10 mouse cellular contexts compared by ENCODE assay signal in the genomic region with DNA sequence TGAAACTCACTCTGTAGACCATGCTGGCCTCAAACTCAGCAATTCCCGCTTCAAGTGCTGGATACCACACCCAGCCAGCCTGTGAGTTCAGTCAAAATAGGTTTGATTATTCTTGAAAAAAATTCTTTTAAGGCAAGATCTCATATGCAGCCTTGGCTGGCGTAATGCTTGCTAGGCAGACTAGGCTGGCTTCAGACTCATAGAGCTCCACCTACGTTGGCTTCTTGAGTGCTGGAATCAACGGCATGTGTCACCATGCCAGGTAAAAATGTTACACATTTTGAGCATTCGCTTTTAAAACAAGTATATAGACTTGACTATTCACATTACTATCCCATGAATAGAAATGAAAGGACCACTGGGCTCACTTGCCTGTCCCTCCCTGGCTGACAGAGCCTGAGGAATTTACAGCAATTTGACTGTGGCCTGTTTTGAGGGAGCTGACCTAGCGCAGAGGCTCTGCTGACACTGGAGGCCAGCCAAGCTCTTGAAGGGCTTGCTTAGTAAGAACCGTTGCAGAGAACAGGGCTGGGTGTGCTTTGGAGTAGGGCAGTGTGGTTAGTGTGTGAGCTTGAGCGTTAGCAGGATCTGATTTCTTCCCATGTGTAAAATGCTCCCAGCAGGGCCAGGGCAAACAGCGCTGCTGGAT. TPM values are rescaled to one million over a fixed set of nuclear protein-coding genes. Genes with fewer than 3 reads are reported as not detected.
DNase-seq lines count a peak whose midpoint lies in the region; ATAC-seq and TF ChIP-seq lines count a peak whose summit lies in the region.
"Had no signal": no experiment of that assay in that cellular context is flagged by ENCODE, and none has a peak within 500 bp of the region (broad histone marks: within the 10 kb centered on the region; RNA-seq: fewer than 3 reads in every experiment).

No protein-coding gene starts in this region.

- peak overlapping the region; percentile 22; the same call in 1 of the 2 replicates for H3K9ac ChIP-seq in heart, embryonic 15.5 days
- no peak overlapping the region for H3K9ac ChIP-seq in intestine, postnatal 0 days (ENCODE audit: low read depth, low read length)

- H3K4me3 ChIP-seq in heart, embryonic 15.5 days: no peak overlapping the region
- H3K4me3 ChIP-seq in intestine, postnatal 0 days (ENCODE audit: low read depth, low read length): no peak overlapping the region

- peak overlapping the region; percentile 12; the same call in 1 of the 2 replicates for H3K4me2 ChIP-seq in heart, embryonic 15.5 days
- no peak overlapping the region for H3K4me2 ChIP-seq in intestine, postnatal 0 days (replicated peaks; ENCODE audit: low read depth)

- no peaks in the 10 kb centered on the region for H3K9me3 ChIP-seq in heart, embryonic 15.5 days (replicated peaks)
- no peaks in the 10 kb centered on the region for H3K9me3 ChIP-seq in intestine, postnatal 0 days (ENCODE audit: control insufficient read depth)
- H3K9me3 ChIP-seq: megakaryocyte, embryonic 14.5 days had no signal

- H3K27ac ChIP-seq in heart, embryonic 15.5 days: peak overlapping the region; percentile 80
- no peak overlapping the region for H3K27ac ChIP-seq in intestine, postnatal 0 days (ENCODE audit: low read depth, low read length)

- H3K36me3 ChIP-seq in heart, embryonic 15.5 days: peaks cover 11% of the 10 kb centered on the region; the same call in 1 of the 2 replicates
- peaks cover 18% of the 10 kb centered on the region for H3K36me3 ChIP-seq in intestine, postnatal 0 days (ENCODE audit: control insufficient read depth, insufficient read depth)

- no peak for TF ChIP-seq CTCF in intestine, postnatal 0 days (IDR thresholded peaks at IDR 0.05; ENCODE audit: low read depth)

- peak; percentile 80 for ATAC-seq in heart, embryonic 15.5 days (replicated peaks; ENCODE audit: insufficient number of reproducible peaks, insufficient read depth, low FRiP score, low read depth)
- ATAC-seq in intestine, postnatal 0 days: no peak
- no peak for ATAC-seq in activated CD4-positive, CD25-positive, alpha-beta regulatory T cell, adult 4 months

- WGBS in heart, embryonic 15.5 days: 59% methylated on average over 9 of the region's 9 CpGs
- WGBS in intestine, postnatal 0 days: 88% methylated on average over 9 of the region's 9 CpGs

- peaks cover 21% of the 10 kb centered on the region for H3K4me1 ChIP-seq in heart, embryonic 15.5 days (replicated peaks)
- no peaks in the 10 kb centered on the region for H3K4me1 ChIP-seq in intestine, postnatal 0 days (replicated peaks; ENCODE audit: control insufficient read depth, insufficient read depth, low read length)

- no peaks in the 10 kb centered on the region for H3K27me3 ChIP-seq in heart, embryonic 15.5 days
- no peaks in the 10 kb centered on the region for H3K27me3 ChIP-seq in intestine, postnatal 0 days (replicated peaks; ENCODE audit: control insufficient read depth, insufficient read depth, low read length)
- H3K27me3 ChIP-seq: megakaryocyte, embryonic 14.5 days had no signal

- peak; percentile 43 for DNase-seq in adrenal gland, adult 2 months
- DNase-seq in adrenal gland, adult 18-20 months (ENCODE audit: low spot score in 2 of 2): no peak
- peak; percentile 86 for DNase-seq in MN1 (ENCODE audit: low spot score)
- peak; percentile 78 to 80 for DNase-seq in kidney, postnatal 36 days
- no peak for DNase-seq in retina, postnatal 1 day
- DNase-seq: cerebellum, postnatal 25 days had no signal

RNA-seq across cellular contexts. Expression of a gene that starts 6.2 kb away (rescaled TPM):
- total RNA-seq in adrenal gland, adult 2 months (2021): 10 to 100 TPM; 51.6 to 52.6 TPM
- 112 and 122 TPM in 2 replicates for polyA plus RNA-seq in adrenal gland, adult 2 months (2012; rRNA removed)
- 10 to 100 TPM; 49.5 to 53.8 TPM for total RNA-seq in adrenal gland, adult 18-20 months (2021)
- 23.9 and 27.6 TPM in 2 replicates for polyA plus RNA-seq in heart, embryonic 15.5 days (2015; fragmentation: Nextera tagmentation; extraction: Ambion mirVana)
- polyA plus RNA-seq in intestine, postnatal 0 days (2015; fragmentation: Nextera tagmentation; extraction: Ambion mirVana): 31.5 and 32.3 TPM in 2 replicates
- 10 to 100 TPM; 12.4 to 17.5 TPM for polyA plus RNA-seq in activated CD4-positive, CD25-positive, alpha-beta regulatory T cell, adult 4 months (2017; shearing (Covaris generic))

RNA-seq across cellular contexts. Expression of a gene that starts 6.4 kb away (rescaled TPM):
- 10 to 100 TPM; 27.4 to 40.0 TPM for total RNA-seq in adrenal gland, adult 2 months (2021)
- 128 and 145 TPM in 2 replicates for polyA plus RNA-seq in adrenal gland, adult 2 months (2012; rRNA removed)
- 10 to 100 TPM; 43.9 to 44.5 TPM for total RNA-seq in adrenal gland, adult 18-20 months (2021)
- 38.7 and 50.7 TPM in 2 replicates for polyA plus RNA-seq in heart, embryonic 15.5 days (2015; fragmentation: Nextera tagmentation; extraction: Ambion mirVana)
- polyA plus RNA-seq in intestine, postnatal 0 days (2015; fragmentation: Nextera tagmentation; extraction: Ambion mirVana): 11.0 and 11.9 TPM in 2 replicates
- polyA plus RNA-seq in activated CD4-positive, CD25-positive, alpha-beta regulatory T cell, adult 4 months (2017; shearing (Covaris generic)): 10 to 100 TPM; 11.7 to 14.3 TPM

RNA-seq across cellular contexts. Expression of a gene that starts 12.7 kb away (rescaled TPM):
- 100 to 1,000 TPM; 111 to 114 TPM for total RNA-seq in adrenal gland, adult 2 months (2021)
- 91.6 and 101 TPM in 2 replicates for polyA plus RNA-seq in adrenal gland, adult 2 months (2012; rRNA removed)
- 100 to 1,000 TPM in 1 of 2 experiments, 10 to 100 TPM in 1; 93.5 to 102 TPM for total RNA-seq in adrenal gland, adult 18-20 months (2021)
- 64.2 and 69.2 TPM in 2 replicates for polyA plus RNA-seq in heart, embryonic 15.5 days (2015; fragmentation: Nextera tagmentation; extraction: Ambion mirVana)
- polyA plus RNA-seq in intestine, postnatal 0 days (2015; fragmentation: Nextera tagmentation; extraction: Ambion mirVana): 81.6 and 85.7 TPM in 2 replicates
- 10 to 100 TPM; 42.2 to 50.9 TPM for polyA plus RNA-seq in activated CD4-positive, CD25-positive, alpha-beta regulatory T cell, adult 4 months (2017; shearing (Covaris generic))

RNA-seq across cellular contexts. Expression of a gene that starts 12.8 kb away (rescaled TPM):
- 100 to 1,000 TPM in 1 of 2 experiments, 10 to 100 TPM in 1; 64.6 to 140 TPM for total RNA-seq in adrenal gland, adult 2 months (2021)
- polyA plus RNA-seq in adrenal gland, adult 2 months (2012; rRNA removed): 24.7 and 32.8 TPM in 2 replicates
- total RNA-seq in adrenal gland, adult 18-20 months (2021): 10 to 100 TPM; 63.7 to 98.8 TPM
- polyA plus RNA-seq in heart, embryonic 15.5 days (2015; fragmentation: Nextera tagmentation; extraction: Ambion mirVana): 26.5 and 28.1 TPM in 2 replicates
- polyA plus RNA-seq in intestine, postnatal 0 days (2015; fragmentation: Nextera tagmentation; extraction: Ambion mirVana): 13.8 and 14.3 TPM in 2 replicates
- 10 to 100 TPM; 42.0 to 57.4 TPM for polyA plus RNA-seq in activated CD4-positive, CD25-positive, alpha-beta regulatory T cell, adult 4 months (2017; shearing (Covaris generic))

RNA-seq across cellular contexts. Expression of a gene that starts 23.8 kb away (rescaled TPM):
- total RNA-seq in adrenal gland, adult 2 months (2021): 10 to 100 TPM; 40.5 to 46.2 TPM
- 42.6 and 46.1 TPM in 2 replicates for polyA plus RNA-seq in adrenal gland, adult 2 months (2012; rRNA removed)
- 10 to 100 TPM; 43.3 to 48.3 TPM for total RNA-seq in adrenal gland, adult 18-20 months (2021)
- 19.7 and 31.1 TPM in 2 replicates for polyA plus RNA-seq in heart, embryonic 15.5 days (2015; fragmentation: Nextera tagmentation; extraction: Ambion mirVana)
- polyA plus RNA-seq in intestine, postnatal 0 days (2015; fragmentation: Nextera tagmentation; extraction: Ambion mirVana): 17.2 and 18.1 TPM in 2 replicates
- 10 to 100 TPM; 19.6 to 26.9 TPM for polyA plus RNA-seq in activated CD4-positive, CD25-positive, alpha-beta regulatory T cell, adult 4 months (2017; shearing (Covaris generic))

Comparison
In these comparisons a context has a peak if more than half of its experiments do, and no peak if none do; other contexts are left out.
1. DNase-seq: peak in adrenal gland, adult 2 months (single experiment), MN1 (single experiment) and kidney, postnatal 36 days (2 of 2); none in adrenal gland, adult 18-20 months (0 of 2) and retina, postnatal 1 day (single experiment).